Mouse (Mus musculus): ENCODE data around the gene 1700001F09Rik. TPM values are rescaled to one million over a fixed set of nuclear protein-coding genes. Genes with fewer than 3 reads are reported as not detected.
"Not testable (repeated sequence)": the region's sequence is repeated elsewhere in the genome, so short reads cannot be mapped to it uniquely, and the experiment has no call there.

Gene 1700001F09Rik
- polyA plus RNA-seq, 1 experiment from 2014 or later, result not detected

- 79% methylated on average over 3 of the region's 3 CpGs for WGBS
- H3K4me2 ChIP-seq (replicated peaks; ENCODE audit: low read depth, low read length); H3K9ac ChIP-seq (replicated peaks; ENCODE audit: low read depth, low read length); H3K36me3 ChIP-seq (ENCODE audit: control insufficient read depth, insufficient read depth, low read length); ATAC-seq (ENCODE audit: insufficient number of reproducible peaks, insufficient read depth, low FRiP score, low read depth); H3K4me1 ChIP-seq (ENCODE audit: control insufficient read depth, insufficient read depth, low read length); H3K27me3 ChIP-seq (ENCODE audit: control insufficient read depth, insufficient read depth, low read length); H3K9me3 ChIP-seq (ENCODE audit: control insufficient read depth, low read depth, low read length); H3K4me3 ChIP-seq (ENCODE audit: low read depth, low read length); H3K27ac ChIP-seq (ENCODE audit: low read length): not testable (repeated sequence)
These were observed 54.1 kb downstream of the 1700001F09Rik start, which contains the start of gene Gm8127 for GRCm38 (mm10) chr14:43293503-43293902. Gm8127 (minus strand) TSS chr14:43293832.

Other genes starting within 250 kb of the 1700001F09Rik start
- not detected in 2 replicates for gene Gm8104, start 247.2 kb downstream of the 1700001F09Rik start, polyA plus RNA-seq (2014; fragmentation: Nextera tagmentation; extraction: Ambion mirVana)
- gene Gm7233, start 167.9 kb downstream of the 1700001F09Rik start, polyA plus RNA-seq (2014; fragmentation: Nextera tagmentation; extraction: Ambion mirVana), result not detected in 2 replicates
- not detected in 2 replicates for gene Gm8122, start 112.5 kb downstream of the 1700001F09Rik start, polyA plus RNA-seq (2014; fragmentation: Nextera tagmentation; extraction: Ambion mirVana)
- gene Gm8126, start 89.2 kb downstream of the 1700001F09Rik start, polyA plus RNA-seq (2014; fragmentation: Nextera tagmentation; extraction: Ambion mirVana), result not detected in 2 replicates
- gene Gm9732, start 72.8 kb downstream of the 1700001F09Rik start, polyA plus RNA-seq (2014; fragmentation: Nextera tagmentation; extraction: Ambion mirVana), result not detected in 2 replicates
- gene Gm8127, start 54.0 kb downstream of the 1700001F09Rik start, polyA plus RNA-seq (2014; fragmentation: Nextera tagmentation; extraction: Ambion mirVana), result not detected in 2 replicates
- not detected in 2 replicates for gene Gm8138, start 68.5 kb upstream of the 1700001F09Rik start, polyA plus RNA-seq (2014; fragmentation: Nextera tagmentation; extraction: Ambion mirVana)
- gene Gm5799, start 195.8 kb upstream of the 1700001F09Rik start, polyA plus RNA-seq (2014; fragmentation: Nextera tagmentation; extraction: Ambion mirVana), result 0.29 TPM in 1 of 2 replicates, not detected in the other
- not detected in 2 replicates for gene Gm17654, start 231.3 kb upstream of the 1700001F09Rik start, polyA plus RNA-seq (2014; fragmentation: Nextera tagmentation; extraction: Ambion mirVana)